10 mouse cellular contexts compared by ENCODE assay signal in genomic region chr7:129663781-129664505, GRCm38 (mm10).
DNase-seq lines count a peak whose midpoint lies in the region; ATAC-seq and TF ChIP-seq lines count a peak whose summit lies in the region.
"Had no signal": no experiment of that assay in that cellular context is flagged by ENCODE, and none has a peak within 500 bp of the region (broad histone marks: within the 10 kb centered on the region; RNA-seq: fewer than 3 reads in every experiment).

No protein-coding gene starts in this region.

- no peaks in the 10 kb centered on the region for H3K27me3 ChIP-seq in hindbrain, embryonic 11.5 days (ENCODE audit: control insufficient read depth, insufficient read depth, low read length)
- H3K27me3 ChIP-seq in hindbrain, embryonic 16.5 days (replicated peaks; ENCODE audit: control insufficient read depth, insufficient read depth, low read length) = no peaks in the 10 kb centered on the region
- no peaks in the 10 kb centered on the region for H3K27me3 ChIP-seq in embryonic facial prominence, embryonic 12.5 days
- peaks cover 28% of the 10 kb centered on the region for H3K27me3 ChIP-seq in limb, embryonic 12.5 days
- H3K27me3 ChIP-seq in midbrain, embryonic 15.5 days (replicated peaks) = no peaks in the 10 kb centered on the region
- H3K27me3 ChIP-seq in heart, embryonic 12.5 days (replicated peaks) = no peaks in the 10 kb centered on the region; the same call in 1 of the 2 replicates
- no peaks in the 10 kb centered on the region for H3K27me3 ChIP-seq in thymus, adult 2 months (ENCODE audit: control insufficient read depth, insufficient read depth, low read length)

- H3K9ac ChIP-seq in hindbrain, embryonic 11.5 days (ENCODE audit: low read depth, low read length) = no peak overlapping the region
- no peak overlapping the region for H3K9ac ChIP-seq in hindbrain, embryonic 16.5 days (ENCODE audit: low read depth, low read length)
- no peak overlapping the region for H3K9ac ChIP-seq in embryonic facial prominence, embryonic 12.5 days
- H3K9ac ChIP-seq in limb, embryonic 12.5 days (replicated peaks) = 0 out of 2 replicates have a peak overlapping the region, but pooled peaks have one; percentile 38
- no peak overlapping the region for H3K9ac ChIP-seq in midbrain, embryonic 15.5 days
- H3K9ac ChIP-seq in heart, embryonic 12.5 days = no peak overlapping the region

- peaks cover 2% of the 10 kb centered on the region; the same call in 1 of the 2 replicates for H3K4me1 ChIP-seq in hindbrain, embryonic 11.5 days (replicated peaks; ENCODE audit: control insufficient read depth, insufficient read depth, low read length)
- H3K4me1 ChIP-seq in hindbrain, embryonic 16.5 days (ENCODE audit: control insufficient read depth, insufficient read depth, low read depth, low read length) = peaks cover 5% of the 10 kb centered on the region
- H3K4me1 ChIP-seq in embryonic facial prominence, embryonic 12.5 days = peaks cover 31% of the 10 kb centered on the region
- H3K4me1 ChIP-seq in limb, embryonic 12.5 days (replicated peaks) = peaks cover 62% of the 10 kb centered on the region
- peaks cover 17% of the 10 kb centered on the region for H3K4me1 ChIP-seq in midbrain, embryonic 15.5 days
- H3K4me1 ChIP-seq in heart, embryonic 12.5 days (replicated peaks) = peaks cover 3% of the 10 kb centered on the region
- no peaks in the 10 kb centered on the region for H3K4me1 ChIP-seq in thymus, adult 2 months (replicated peaks; ENCODE audit: control insufficient read depth, insufficient read depth, low read length)

- TF ChIP-seq CTCF in thymus, adult 2 months (IDR thresholded peaks at IDR 0.05; ENCODE audit: borderline replicate concordance, control insufficient read depth, extremely low read depth, insufficient read depth, low read length, poor library complexity) = no peak

- no peak for ATAC-seq in hindbrain, embryonic 11.5 days (ENCODE audit: low FRiP score)
- ATAC-seq in hindbrain, embryonic 16.5 days = no peak
- ATAC-seq in embryonic facial prominence, embryonic 12.5 days (ENCODE audit: insufficient number of reproducible peaks, insufficient read depth, low FRiP score, low TSS enrichment) = no peak
- ATAC-seq in limb, embryonic 12.5 days (ENCODE audit: insufficient number of reproducible peaks, insufficient read depth, low FRiP score, low TSS enrichment, low read depth) = no peak; the same call in 1 of the 2 replicates
- 0 out of 2 replicates have a peak, but pooled peaks have one; percentile 39 for ATAC-seq in midbrain, embryonic 15.5 days (replicated peaks)
- no peak for ATAC-seq in heart, embryonic 12.5 days (ENCODE audit: insufficient number of reproducible peaks, low FRiP score)

- H3K9me3 ChIP-seq in hindbrain, embryonic 11.5 days (ENCODE audit: control insufficient read depth, low read length) = no peaks in the 10 kb centered on the region
- no peaks in the 10 kb centered on the region for H3K9me3 ChIP-seq in hindbrain, embryonic 16.5 days (ENCODE audit: control insufficient read depth, low read length)
- no peaks in the 10 kb centered on the region for H3K9me3 ChIP-seq in embryonic facial prominence, embryonic 12.5 days
- H3K9me3 ChIP-seq in limb, embryonic 12.5 days = no peaks in the 10 kb centered on the region
- no peaks in the 10 kb centered on the region for H3K9me3 ChIP-seq in midbrain, embryonic 15.5 days
- no peaks in the 10 kb centered on the region for H3K9me3 ChIP-seq in heart, embryonic 12.5 days (replicated peaks)

- H3K4me3 ChIP-seq in hindbrain, embryonic 11.5 days (ENCODE audit: low read depth, low read length) = no peak overlapping the region
- no peak overlapping the region for H3K4me3 ChIP-seq in hindbrain, embryonic 16.5 days (ENCODE audit: low read length)
- H3K4me3 ChIP-seq in embryonic facial prominence, embryonic 12.5 days = no peak overlapping the region
- H3K4me3 ChIP-seq in limb, embryonic 12.5 days (replicated peaks) = no peak overlapping the region
- no peak overlapping the region for H3K4me3 ChIP-seq in midbrain, embryonic 15.5 days
- no peak overlapping the region for H3K4me3 ChIP-seq in heart, embryonic 12.5 days
- no peak overlapping the region for H3K4me3 ChIP-seq in thymus, adult 2 months (ENCODE audit: control insufficient read depth, insufficient read depth, low read length)

- 35% methylated on average over 12 of the region's 12 CpGs for WGBS in hindbrain, embryonic 11.5 days
- WGBS in hindbrain, embryonic 16.5 days = 26% methylated on average over 12 of the region's 12 CpGs
- WGBS in embryonic facial prominence, embryonic 12.5 days = 22% methylated on average over 12 of the region's 12 CpGs
- 19% methylated on average over 12 of the region's 12 CpGs for WGBS in limb, embryonic 12.5 days
- 22% methylated on average over 12 of the region's 12 CpGs for WGBS in midbrain, embryonic 15.5 days
- 27% methylated on average over 12 of the region's 12 CpGs for WGBS in heart, embryonic 12.5 days
- 62% methylated on average over 12 of the region's 12 CpGs for WGBS in thymus, adult 2 months

- no peaks in the 10 kb centered on the region for H3K36me3 ChIP-seq in hindbrain, embryonic 11.5 days (ENCODE audit: control insufficient read depth, insufficient read depth, low read length)
- no peaks in the 10 kb centered on the region for H3K36me3 ChIP-seq in hindbrain, embryonic 16.5 days (ENCODE audit: control insufficient read depth, insufficient read depth, low read length)
- no peaks in the 10 kb centered on the region for H3K36me3 ChIP-seq in embryonic facial prominence, embryonic 12.5 days
- H3K36me3 ChIP-seq in limb, embryonic 12.5 days = no peaks in the 10 kb centered on the region
- H3K36me3 ChIP-seq in midbrain, embryonic 15.5 days (replicated peaks) = no peaks in the 10 kb centered on the region
- no peaks in the 10 kb centered on the region for H3K36me3 ChIP-seq in heart, embryonic 12.5 days
- H3K36me3 ChIP-seq in thymus, adult 2 months (ENCODE audit: control insufficient read depth, insufficient read depth, low read length) = no peaks in the 10 kb centered on the region

- no peak overlapping the region for H3K4me2 ChIP-seq in hindbrain, embryonic 11.5 days (replicated peaks; ENCODE audit: low read depth, low read length)
- H3K4me2 ChIP-seq in hindbrain, embryonic 16.5 days (ENCODE audit: low read length) = no peak overlapping the region
- H3K4me2 ChIP-seq in embryonic facial prominence, embryonic 12.5 days (replicated peaks) = no peak overlapping the region
- H3K4me2 ChIP-seq in limb, embryonic 12.5 days = no peak overlapping the region
- H3K4me2 ChIP-seq in midbrain, embryonic 15.5 days = no peak overlapping the region
- H3K4me2 ChIP-seq in heart, embryonic 12.5 days = no peak overlapping the region

- H3K27ac ChIP-seq in hindbrain, embryonic 11.5 days (ENCODE audit: low read depth, low read length) = no peak overlapping the region
- no peak overlapping the region; the same call in 1 of the 2 replicates for H3K27ac ChIP-seq in hindbrain, embryonic 16.5 days (ENCODE audit: low read depth, low read length)
- peak overlapping the region; percentile 30; the same call in 1 of the 2 replicates for H3K27ac ChIP-seq in embryonic facial prominence, embryonic 12.5 days
- peak overlapping the region; percentile 64; the same call in 1 of the 2 replicates for H3K27ac ChIP-seq in limb, embryonic 12.5 days
- H3K27ac ChIP-seq in midbrain, embryonic 15.5 days = no peak overlapping the region
- H3K27ac ChIP-seq in heart, embryonic 12.5 days (ENCODE audit: poor library complexity, severe bottlenecking) = no peak overlapping the region
- H3K27ac ChIP-seq in thymus, adult 2 months (ENCODE audit: control insufficient read depth, insufficient read depth, low read length) = no peak overlapping the region

- TF ChIP-seq POLR2A in thymus, adult 2 months (IDR thresholded peaks at IDR 0.05; ENCODE audit: control insufficient read depth, extremely low read depth, insufficient read depth, low read length, poor library complexity) = no peak

- DNase-seq in hindbrain, embryonic 11.5 days (ENCODE audit: low spot score) = peak; percentile 20
- DNase-seq in thymus, adult 2 months = no peak
- no peak for DNase-seq in layer of hippocampus, adult 18-20 months (ENCODE audit: low spot score in 2 of 2)
- DNase-seq: gastrocnemius, postnatal 25 days; right cerebral cortex, postnatal 4 days had no signal

Comparison
In these comparisons a context has a peak if more than half of its experiments do, and no peak if none do; other contexts are left out.
1. H3K27ac ChIP-seq: peak in embryonic facial prominence, embryonic 12.5 days (single experiment) and limb, embryonic 12.5 days (single experiment); none in hindbrain, embryonic 11.5 days (single experiment), hindbrain, embryonic 16.5 days (single experiment), midbrain, embryonic 15.5 days (single experiment), heart, embryonic 12.5 days (single experiment) and thymus, adult 2 months (single experiment).